Mouse (Mus musculus) lung, postnatal 0 days (tissue): ENCODE measurements around the gene Slc9a9. TPM values are rescaled to one million over a fixed set of nuclear protein-coding genes. Genes with fewer than 3 reads are reported as not detected.
A peak's percentile ranks its signal among the peaks of the same experiment; 100 is the strongest.

Experiments
- ATAC-seq: fragments of 200-750 bp; cut with Nextera tagmentation; 2 replicates; pipeline ENCODE4 v1.8.0; 2017; ENCODE audit warnings: moderate library complexity
- DNase-seq: peaks from one replicate; pipeline ENCODE4 v3.0.0-alpha.2; 2016; ENCODE audit warnings: low spot score
- H3K27ac ChIP-seq: fragments of 300-500 bp; sonication (generic); 2 replicates; pipeline ENCODE4 v1.5.1; 2014; ENCODE audit warnings: antibody characterized with exemption, mild to moderate bottlenecking, low read length, mixed read lengths
- H3K27me3 ChIP-seq: fragments of 300-500 bp; sonication (generic); replicated peaks from 2 replicates; pipeline ENCODE4 v1.6.1; 2014; ENCODE audit warnings: low read length, mixed read lengths; ENCODE audit not compliant: insufficient read depth
- H3K36me3 ChIP-seq: fragments of 300-500 bp; sonication (generic); 2 replicates; pipeline ENCODE4 v1.6.1; 2014; ENCODE audit warnings: low read length, mixed read lengths; ENCODE audit not compliant: insufficient read depth
- H3K4me1 ChIP-seq: fragments of 300-500 bp; sonication (generic); 2 replicates; pipeline ENCODE4 v1.6.1; 2014; ENCODE audit warnings: antibody characterized with exemption, low read depth, low read length, mixed read lengths; ENCODE audit not compliant: insufficient read depth
- H3K4me2 ChIP-seq: fragments of 300-500 bp; sonication (generic); replicated peaks from 2 replicates; pipeline ENCODE4 v1.6.1; 2014; ENCODE audit warnings: low read depth, mild to moderate bottlenecking, low read length, moderate library complexity, mixed read lengths
- H3K4me3 ChIP-seq: fragments of 300-500 bp; sonication (generic); 2 replicates; pipeline ENCODE4 v1.5.1; 2014; ENCODE audit warnings: low read depth, low read length
- H3K9ac ChIP-seq: fragments of 300-500 bp; sonication (generic); replicated peaks from 2 replicates; pipeline ENCODE4 v1.6.1; 2014; ENCODE audit warnings: low read depth, mild to moderate bottlenecking
- H3K9me3 ChIP-seq: fragments of 300-500 bp; sonication (generic); 2 replicates; pipeline ENCODE4 v1.6.1; 2016; ENCODE audit warnings: low read length, mixed read lengths
- CTCF ChIP-seq: IDR thresholded peaks from 2 replicates; pipeline ENCODE4 v1.5.1; 2016; ENCODE audit warnings: antibody characterized with exemption, mild to moderate bottlenecking
- EP300 ChIP-seq: IDR thresholded peaks from 2 replicates; pipeline ENCODE4 v1.6.1; 2016; ENCODE audit warnings: antibody characterized with exemption, mild to moderate bottlenecking, control low read depth
- WGBS: fragments of 180-500 bp; shearing (Covaris S2); extraction: QIAGEN DNeasy Blood & Tissue Kit; methylation state at CpG from one replicate; pipeline ENCODE4 v1.1.7; 2014; 5-methylcytosine and 5-hydroxymethylcytosine counted together
- polyA plus RNA-seq: library from polyadenylated mRNA; unstranded; fragments of >200 nt; fragmentation: Nextera tagmentation; extraction: Ambion mirVana; gene quantifications from 2 replicates; pipeline ENCODE4 v1.2.1, GENCODE M21; 2015

Gene Slc9a9
- polyA plus RNA-seq, 1 experiment from 2014 or later: 3.7 TPM

DNA sequence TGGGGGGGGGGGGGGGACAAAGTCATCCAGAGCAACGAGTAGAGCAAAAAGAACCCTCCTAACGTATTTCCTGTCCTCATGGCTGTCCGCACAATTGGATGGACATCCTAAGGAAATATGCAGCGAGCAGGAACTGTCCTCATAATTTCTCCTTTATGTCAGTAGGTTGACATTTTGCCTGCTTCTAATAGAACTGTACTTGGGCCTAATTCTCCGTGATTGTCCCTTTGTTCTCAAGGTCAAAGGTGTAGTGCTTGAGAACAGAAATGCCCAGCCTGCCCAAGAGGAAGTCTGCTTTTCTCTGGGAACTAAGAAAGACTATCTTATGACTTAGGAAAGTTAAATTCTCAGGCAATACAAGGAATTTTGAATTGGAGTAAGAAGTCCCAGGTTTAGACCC lies 514.7 kb downstream of the Slc9a9 start:
- Histone ChIP-seq H3K4me2 (no peak overlapping the region), H3K4me3 (no peak overlapping the region), H3K27me3 (no peaks in the 10 kb centered on the region), H3K27ac (no peak overlapping the region), H3K36me3 (no peaks in the 10 kb centered on the region), H3K9ac (no peak overlapping the region), H3K9me3 (no peaks in the 10 kb centered on the region), H3K4me1 (peaks cover 3% of the 10 kb centered on the region; the same call in 1 of the 2 replicates)
- DNase-seq (no peak), ATAC-seq (no peak)
- 50% methylated on average over 5 of the region's 5 CpGs for WGBS
- no peak for TF ChIP-seq EP300
- no peak for TF ChIP-seq CTCF

DNA sequence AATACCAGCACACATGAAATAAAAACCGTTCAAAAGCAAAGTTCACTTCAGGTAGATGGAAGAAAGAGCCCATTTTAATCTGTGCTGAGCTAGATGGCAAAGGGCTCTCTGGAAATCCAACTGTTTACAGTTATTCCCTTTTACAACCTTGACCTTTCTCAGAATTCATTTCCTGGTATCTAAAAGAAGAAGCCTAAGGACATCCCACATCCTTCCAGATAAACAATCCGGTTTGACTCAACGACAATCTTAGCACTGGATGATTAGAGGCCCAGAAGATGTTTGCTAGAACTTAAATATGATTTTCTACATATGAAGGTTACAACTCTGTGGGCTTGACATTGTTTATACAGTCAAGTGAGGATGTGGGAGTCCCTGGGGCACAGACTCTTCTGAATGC lies 516.1 kb downstream of the Slc9a9 start:
- no peaks in the 10 kb centered on the region for H3K9me3 ChIP-seq
- ATAC-seq (no peak), DNase-seq (no peak)
- H3K27me3 ChIP-seq: no peaks in the 10 kb centered on the region
- H3K27ac ChIP-seq: no peak overlapping the region
- H3K4me1 ChIP-seq: peaks cover 3% of the 10 kb centered on the region; the same call in 1 of the 2 replicates
- no peak overlapping the region for H3K9ac ChIP-seq
- no peaks in the 10 kb centered on the region for H3K36me3 ChIP-seq
- H3K4me2 ChIP-seq: no peak overlapping the region
- WGBS: 44% methylated on average over 3 of the region's 3 CpGs
- TF ChIP-seq EP300: 0 out of 2 replicates have a peak, but pooled peaks have one; percentile 45
- no peak for TF ChIP-seq CTCF
- H3K4me3 ChIP-seq: no peak overlapping the region

- no peak for DNase-seq
- no peak overlapping the region for H3K9ac ChIP-seq
- H3K27me3 ChIP-seq: no peaks in the 10 kb centered on the region
- H3K4me2 ChIP-seq: no peak overlapping the region
- no peaks in the 10 kb centered on the region for H3K9me3 ChIP-seq
- TF ChIP-seq CTCF (no peak), EP300 (no peak)
- no peak overlapping the region for H3K27ac ChIP-seq
- 53% methylated on average over 15 of the region's 15 CpGs for WGBS
- no peak for ATAC-seq
- no peak overlapping the region for H3K4me3 ChIP-seq
- H3K36me3 ChIP-seq: no peaks in the 10 kb centered on the region
- H3K4me1 ChIP-seq: peaks cover 3% of the 10 kb centered on the region; the same call in 1 of the 2 replicates
Measured at GRCm38 (mm10) chr9:95186386-95187289, 516.9 kb downstream of the Slc9a9 start.

GRCm38 (mm10) chr9:95188362-95189217 lies 518.9 kb downstream of the Slc9a9 start:
- Histone ChIP-seq H3K36me3 (no peaks in the 10 kb centered on the region), H3K4me2 (no peak overlapping the region), H3K27me3 (no peaks in the 10 kb centered on the region), H3K9me3 (no peaks in the 10 kb centered on the region), H3K27ac (0 out of 2 replicates have a peak overlapping the region, but pooled peaks have one; percentile 8), H3K4me1 (peaks cover 10% of the 10 kb centered on the region; the same call in 1 of the 2 replicates), H3K9ac (no peak overlapping the region), H3K4me3 (no peak overlapping the region)
- peak; percentile 64 for DNase-seq
- peak; percentile 76 for ATAC-seq
- TF ChIP-seq EP300 (peak; percentile 35; the same call in 1 of the 2 replicates), CTCF (no peak)
- WGBS: 34% methylated on average over 8 of the region's 8 CpGs

- Histone ChIP-seq H3K4me1 (peaks cover 16% of the 10 kb centered on the region; the same call in 1 of the 2 replicates), H3K4me2 (no peak overlapping the region), H3K27me3 (no peaks in the 10 kb centered on the region), H3K27ac (no peak overlapping the region), H3K9me3 (no peaks in the 10 kb centered on the region), H3K36me3 (no peaks in the 10 kb centered on the region), H3K4me3 (no peak overlapping the region), H3K9ac (no peak overlapping the region)
- ATAC-seq (peak; percentile 8; the same call in 1 of the 2 replicates), DNase-seq (no peak)
- TF ChIP-seq CTCF (no peak), EP300 (no peak)
- 66% methylated on average over 4 of the region's 4 CpGs for WGBS
Measured at GRCm38 (mm10) chr9:95189218-95189605, 519.5 kb downstream of the Slc9a9 start.

- Histone ChIP-seq H3K27ac (no peak overlapping the region), H3K27me3 (no peaks in the 10 kb centered on the region), H3K36me3 (no peaks in the 10 kb centered on the region), H3K4me1 (peaks cover 13% of the 10 kb centered on the region; the same call in 1 of the 2 replicates), H3K9me3 (no peaks in the 10 kb centered on the region), H3K4me2 (no peak overlapping the region), H3K9ac (no peak overlapping the region), H3K4me3 (no peak overlapping the region)
- DNase-seq: peak; percentile 49
- ATAC-seq: peak; percentile 22; the same call in 1 of the 2 replicates
- TF ChIP-seq CTCF: no peak
- TF ChIP-seq EP300: peak; percentile 45
- WGBS: 44% methylated on average over 6 of the region's 6 CpGs
Measured at GRCm38 (mm10) chr9:95191442-95191841, 521.7 kb downstream of the Slc9a9 start.
